Mouse (Mus musculus) small intestine, adult 2 months (tissue): ENCODE measurements around the gene Tex19.1. TPM values are rescaled to one million over a fixed set of nuclear protein-coding genes. Genes with fewer than 3 reads are reported as not detected.

Experiments
- H3K27ac ChIP-seq: fragments of 200-500 bp; 2 replicates; pipeline ENCODE4 v1.5.1; 2012; ENCODE audit warnings: low read depth, low read length, control low read depth, inconsistent platforms; ENCODE audit not compliant: insufficient read depth
- H3K27me3 ChIP-seq: fragments of 200-500 bp; 2 replicates; pipeline ENCODE4 v1.6.1; 2012; ENCODE audit warnings: mild to moderate bottlenecking, moderate library complexity, low read length, inconsistent platforms; ENCODE audit not compliant: control insufficient read depth, insufficient read depth
- H3K36me3 ChIP-seq: fragments of 200-500 bp; 2 replicates; pipeline ENCODE4 v1.6.1; 2012; ENCODE audit warnings: mild to moderate bottlenecking, low read length, control low read depth, inconsistent platforms; ENCODE audit not compliant: control insufficient read depth, insufficient read depth
- H3K4me1 ChIP-seq: fragments of 200-500 bp; 2 replicates; pipeline ENCODE4 v1.6.1; 2012; ENCODE audit warnings: low read length, inconsistent platforms, mixed read lengths; ENCODE audit not compliant: control insufficient read depth, insufficient read depth, insufficient read length
- H3K4me3 ChIP-seq: fragments of 200-500 bp; 2 replicates; pipeline ENCODE4 v1.5.1; 2012; ENCODE audit warnings: low read depth, mild to moderate bottlenecking, control low read depth, inconsistent platforms, low read length, moderate library complexity
- CTCF ChIP-seq: fragments of 200-500 bp; IDR thresholded peaks from 2 replicates; pipeline ENCODE4 v1.5.1; 2012; ENCODE audit warnings: low read depth, mild to moderate bottlenecking, control low read depth, inconsistent platforms, low read length, moderate library complexity, mixed read lengths; ENCODE audit not compliant: insufficient replicate concordance, insufficient read length; ENCODE audit errors: extremely low read depth
- POLR2A ChIP-seq: fragments of 200-500 bp; IDR thresholded peaks from 2 replicates; pipeline ENCODE4 v1.6.1; 2012; ENCODE audit warnings: low read depth, mild to moderate bottlenecking, control low read depth, inconsistent platforms, low read length, moderate library complexity
- WGBS: fragments of 180-500 bp; shearing (Covaris S2); methylation state at CpG from one replicate; pipeline ENCODE4 v1.1.7; 2018; 5-methylcytosine and 5-hydroxymethylcytosine counted together
- polyA plus RNA-seq: library from polyadenylated mRNA; depleted of rRNA; stranded (reverse); fragments of >200 nt; gene quantifications from 2 replicates; pipeline ENCODE4 v1.2.3, GENCODE M21; 2012; rRNA removed

Tex19.1 gene
- polyA plus RNA-seq, 1 experiment = not detected

DNA sequence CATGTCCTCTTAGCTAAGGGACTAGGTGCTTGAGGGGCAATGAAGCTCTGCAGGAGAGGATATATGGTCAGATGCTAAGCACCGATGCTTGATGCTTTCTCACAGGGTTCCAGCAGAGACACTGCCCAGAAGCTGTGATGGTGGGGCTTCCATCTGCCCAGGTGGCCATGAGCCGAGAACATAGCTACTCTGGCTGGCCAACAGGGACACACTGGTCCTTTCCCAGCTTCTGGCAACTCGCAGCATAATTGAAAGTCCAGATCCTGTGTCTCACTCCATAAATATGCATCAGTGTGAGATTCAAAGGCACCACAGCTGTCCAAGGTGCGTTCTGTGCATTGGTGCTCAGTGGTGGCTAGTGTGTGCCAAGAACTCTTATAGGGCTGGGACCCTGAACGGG is 27.3 kb downstream of the Tex19.1 start:
- Histone ChIP-seq H3K27me3 (no peaks in the 10 kb centered on the region), H3K4me3 (no peak overlapping the region), H3K4me1 (peaks cover 3% of the 10 kb centered on the region; the same call in 1 of the 2 replicates), H3K27ac (no peak overlapping the region), H3K36me3 (no peaks in the 10 kb centered on the region)
- TF ChIP-seq CTCF (no peak), POLR2A (no peak)
- WGBS = 88% methylated on average over 5 of the region's 5 CpGs

DNA sequence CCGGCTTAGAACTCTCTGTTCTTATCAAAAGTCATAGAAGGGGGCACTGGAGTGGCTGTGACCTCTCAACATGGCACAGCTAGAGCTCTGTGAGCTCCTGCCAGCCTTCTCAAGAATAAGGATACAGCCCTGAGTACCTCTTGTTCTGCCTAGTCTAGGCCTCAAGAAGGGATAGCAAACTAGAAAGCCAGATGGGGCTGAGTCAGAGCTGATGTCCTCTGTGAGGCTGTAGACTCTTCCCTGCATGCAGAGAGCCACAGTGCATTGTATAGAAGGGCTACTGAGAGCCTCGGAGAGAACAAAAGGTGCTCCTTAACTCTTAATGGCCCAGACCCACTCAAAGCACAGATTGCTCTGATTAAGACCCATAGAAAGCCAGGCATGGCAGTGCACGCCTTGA is 28.3 kb downstream of the Tex19.1 start:
- H3K27ac ChIP-seq = no peak overlapping the region
- no peak overlapping the region for H3K4me3 ChIP-seq
- TF ChIP-seq POLR2A (no peak), CTCF (no peak)
- peaks cover 3% of the 10 kb centered on the region; the same call in 1 of the 2 replicates for H3K4me1 ChIP-seq
- 69% methylated on average over 3 of the region's 3 CpGs for WGBS
- no peaks in the 10 kb centered on the region for H3K27me3 ChIP-seq
- H3K36me3 ChIP-seq = no peaks in the 10 kb centered on the region

DNA sequence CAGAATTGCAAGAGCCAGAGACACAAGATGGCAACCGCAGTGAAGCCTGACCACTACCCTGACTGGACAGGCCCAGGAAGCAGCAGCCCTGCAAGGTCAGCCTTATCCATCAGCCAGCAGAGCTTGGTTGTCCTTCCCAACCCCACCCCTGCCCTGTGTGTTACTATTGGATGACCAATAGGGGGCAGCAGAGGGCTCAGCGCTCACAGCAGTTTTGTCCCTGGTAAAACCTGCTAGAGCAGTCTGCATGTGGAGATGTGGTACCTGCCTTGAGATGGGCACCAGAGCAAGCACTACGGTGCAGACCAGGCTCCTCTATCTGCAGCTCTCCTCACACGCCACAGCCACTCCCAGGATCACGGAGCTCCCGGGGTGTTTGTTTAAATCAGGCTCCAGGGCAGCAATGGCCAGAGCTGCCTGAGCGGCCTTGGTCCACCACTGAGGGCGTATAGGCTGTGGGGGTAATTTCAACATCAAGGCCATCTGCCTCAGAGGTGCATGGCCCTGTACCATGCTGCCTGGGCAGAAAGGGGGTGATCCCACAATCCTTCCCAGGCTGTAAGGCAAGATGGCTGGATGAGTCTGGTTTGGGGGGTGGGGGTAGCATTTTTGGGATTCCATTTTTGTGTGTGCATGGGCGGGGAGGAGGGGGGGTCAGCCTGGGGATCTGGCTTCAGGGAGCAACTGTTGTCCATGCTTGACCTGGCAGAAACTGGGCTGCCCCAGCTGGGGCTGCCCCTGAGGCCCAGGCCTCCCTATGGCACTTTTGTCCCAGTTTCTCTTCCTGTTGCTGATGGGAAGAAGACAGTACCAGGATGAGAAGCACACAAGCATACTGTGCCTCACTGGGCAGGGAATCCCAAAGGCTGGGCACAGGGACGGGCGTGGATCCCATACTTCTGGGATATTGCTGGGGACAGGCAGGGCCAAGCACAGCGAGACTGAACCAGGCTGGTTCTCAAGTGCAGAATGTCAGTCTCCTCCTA is 30.6 kb downstream of the Tex19.1 start:
- peaks cover 3% of the 10 kb centered on the region; the same call in 1 of the 2 replicates for H3K4me1 ChIP-seq
- no peak for TF ChIP-seq POLR2A
- peak; percentile 84; the same call in 1 of the 2 replicates for TF ChIP-seq CTCF
- no peak overlapping the region for H3K4me3 ChIP-seq
- no peaks in the 10 kb centered on the region for H3K27me3 ChIP-seq
- no peak overlapping the region for H3K27ac ChIP-seq
- WGBS = 59% methylated on average over 12 of the region's 12 CpGs
- 0 out of 2 replicates have a peak, but pooled peaks cover 2% of the 10 kb centered on the region for H3K36me3 ChIP-seq

DNA sequence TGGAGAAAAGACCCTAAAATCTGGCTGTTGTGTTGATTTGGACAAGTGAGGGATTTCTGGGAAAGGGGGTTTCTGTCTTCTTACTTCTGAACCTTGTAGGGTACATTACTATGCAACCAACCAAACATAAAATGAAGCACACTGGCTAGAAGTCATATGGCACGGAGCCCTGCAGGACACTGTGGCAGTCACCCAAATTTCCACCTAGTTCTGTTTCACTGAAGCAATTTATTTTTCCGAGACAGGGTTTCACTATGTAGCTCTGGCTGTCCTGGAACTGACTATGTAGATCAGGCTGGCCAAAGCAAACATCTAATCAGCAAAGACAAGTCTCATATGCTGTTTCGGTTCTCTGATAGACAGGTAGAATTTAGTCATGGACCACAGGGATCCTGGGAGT is 43.7 kb downstream of the Tex19.1 start:
- no peak for TF ChIP-seq POLR2A
- TF ChIP-seq CTCF = no peak
- Histone ChIP-seq H3K27ac (no peak overlapping the region), H3K4me1 (no peaks in the 10 kb centered on the region), H3K36me3 (peaks cover 1% of the 10 kb centered on the region), H3K27me3 (no peaks in the 10 kb centered on the region), H3K4me3 (no peak overlapping the region)
- WGBS = 85% methylated on average over 3 of the region's 3 CpGs

DNA sequence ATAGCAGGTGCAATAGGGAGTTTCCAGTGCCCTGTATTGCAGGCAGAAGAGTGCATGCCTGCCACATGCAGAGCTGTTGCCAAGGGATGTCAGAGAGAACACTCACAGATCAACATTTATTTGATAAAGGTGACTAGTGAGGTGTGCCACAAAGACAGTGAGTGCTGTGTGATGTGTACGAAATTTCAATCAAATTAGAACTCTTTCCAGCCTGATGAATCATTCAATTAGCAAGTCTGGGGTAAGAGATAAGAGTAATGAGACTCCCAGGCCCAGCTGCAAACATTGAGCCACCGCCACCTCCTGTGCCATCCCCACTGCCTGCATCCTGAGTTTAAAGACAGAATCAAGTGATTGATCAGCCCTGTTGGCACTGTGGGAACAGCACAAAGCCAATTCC is 46.8 kb downstream of the Tex19.1 start:
- no peak overlapping the region for H3K27ac ChIP-seq
- no peaks in the 10 kb centered on the region for H3K4me1 ChIP-seq
- TF ChIP-seq POLR2A = no peak
- no peak for TF ChIP-seq CTCF
- H3K4me3 ChIP-seq = no peak overlapping the region
- H3K27me3 ChIP-seq = no peaks in the 10 kb centered on the region
- H3K36me3 ChIP-seq = peaks cover 3% of the 10 kb centered on the region
- 74% methylated on average over 2 of the region's 2 CpGs for WGBS

DNA sequence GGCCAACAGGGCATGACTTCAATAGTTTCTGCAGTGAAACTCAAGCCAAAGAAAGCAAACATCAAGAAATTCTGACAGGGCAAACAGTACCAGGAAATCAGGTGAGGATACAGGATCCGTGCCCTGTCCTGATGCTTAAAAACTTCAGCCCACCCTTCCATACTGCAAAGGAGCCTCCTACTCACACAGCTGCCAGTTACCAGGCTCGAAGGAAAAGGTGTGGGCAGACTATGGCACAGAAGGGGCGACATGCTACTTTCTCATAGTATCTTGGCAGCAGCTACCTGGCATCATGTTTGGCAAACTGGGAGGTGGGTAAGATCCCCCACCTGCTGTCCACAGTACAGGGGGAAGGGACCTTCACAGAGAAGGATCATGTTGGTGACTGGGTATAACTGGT is 47.5 kb downstream of the Tex19.1 start:
- H3K27me3 ChIP-seq = no peaks in the 10 kb centered on the region
- WGBS = 89% methylated on average over 3 of the region's 3 CpGs
- H3K4me3 ChIP-seq = no peak overlapping the region
- TF ChIP-seq CTCF = no peak
- no peak for TF ChIP-seq POLR2A
- no peak overlapping the region for H3K27ac ChIP-seq
- H3K4me1 ChIP-seq = no peaks in the 10 kb centered on the region
- peaks cover 3% of the 10 kb centered on the region; the same call in 1 of the 2 replicates for H3K36me3 ChIP-seq

Other genes starting within 250 kb of the Tex19.1 start
- gene Ccdc57, start 213.3 kb upstream of the Tex19.1 start, polyA plus RNA-seq = 0.43 and 0.84 TPM in 2 replicates
- gene Slc16a3, start 197.7 kb upstream of the Tex19.1 start, polyA plus RNA-seq = 56.8 and 68.9 TPM in 2 replicates
- 26.5 and 60.8 TPM in 2 replicates for gene Csnk1d, start 154.8 kb upstream of the Tex19.1 start, polyA plus RNA-seq
- 41.0 and 57.7 TPM in 2 replicates for gene Cd7, start 106.7 kb upstream of the Tex19.1 start, polyA plus RNA-seq
- 152 and 325 TPM in 2 replicates for gene Sectm1b, start 82.6 kb upstream of the Tex19.1 start, polyA plus RNA-seq
- 1.4 and 4.1 TPM in 2 replicates for gene Sectm1a, start 64.9 kb upstream of the Tex19.1 start, polyA plus RNA-seq
- gene Tex19.2, start 27.5 kb upstream of the Tex19.1 start, polyA plus RNA-seq = 0.05 TPM in 1 of 2 replicates, not detected in the other
- not detected in 2 replicates for gene Uts2r, start 14.1 kb downstream of the Tex19.1 start, polyA plus RNA-seq
- 12.5 and 27.9 TPM in 2 replicates for gene Hexdc, start 58.3 kb downstream of the Tex19.1 start, polyA plus RNA-seq
- 8.6 and 13.1 TPM in 2 replicates for gene Ogfod3, start 58.6 kb downstream of the Tex19.1 start, polyA plus RNA-seq
- 16.4 and 20.8 TPM in 2 replicates for gene Cybc1, start 83.2 kb downstream of the Tex19.1 start, polyA plus RNA-seq
- gene Narf, start 91.1 kb downstream of the Tex19.1 start, polyA plus RNA-seq = 15.3 and 23.9 TPM in 2 replicates
- 22.4 and 23.6 TPM in 2 replicates for gene Foxk2, start 113.8 kb downstream of the Tex19.1 start, polyA plus RNA-seq
- gene Wdr45b, start 208.3 kb downstream of the Tex19.1 start, polyA plus RNA-seq = 17.6 and 26.4 TPM in 2 replicates
- 0.51 and 1.1 TPM in 2 replicates for gene Rab40b, start 242.1 kb downstream of the Tex19.1 start, polyA plus RNA-seq